Mouse (Mus musculus): ENCODE data around the gene Slc35g1.
A peak's percentile ranks its signal among the peaks of the same experiment; 100 is the strongest.

Slc35g1 gene

DNA sequence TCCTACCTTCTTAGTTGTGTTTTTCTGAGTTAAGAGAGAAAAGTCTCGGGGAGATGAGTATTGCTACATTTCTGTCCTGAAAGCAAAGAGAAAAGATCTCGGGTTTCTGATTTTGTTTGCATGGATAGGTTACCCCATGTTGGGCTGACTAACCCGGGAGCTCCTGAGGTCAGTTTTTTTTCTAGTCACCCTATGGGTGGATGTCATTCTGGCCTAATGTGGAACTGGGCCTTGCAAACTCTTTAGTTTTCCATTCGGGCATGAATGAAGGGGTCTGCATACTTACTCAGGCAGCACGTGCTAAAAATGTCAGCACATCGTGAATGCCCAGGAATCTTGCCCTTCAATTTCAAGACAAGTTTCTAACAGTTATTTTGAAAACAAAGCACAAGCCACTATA is 1.2 kb downstream of the Slc35g1 start:
- no peak for DNase-seq

- no peak for DNase-seq
Measured at GRCm38 (mm10) chr19:38398966-38399365, 3.2 kb downstream of the Slc35g1 start.

GRCm38 (mm10) chr19:38400851-38401250 is 5.1 kb downstream of the Slc35g1 start:
- DNase-seq: no peak

DNA sequence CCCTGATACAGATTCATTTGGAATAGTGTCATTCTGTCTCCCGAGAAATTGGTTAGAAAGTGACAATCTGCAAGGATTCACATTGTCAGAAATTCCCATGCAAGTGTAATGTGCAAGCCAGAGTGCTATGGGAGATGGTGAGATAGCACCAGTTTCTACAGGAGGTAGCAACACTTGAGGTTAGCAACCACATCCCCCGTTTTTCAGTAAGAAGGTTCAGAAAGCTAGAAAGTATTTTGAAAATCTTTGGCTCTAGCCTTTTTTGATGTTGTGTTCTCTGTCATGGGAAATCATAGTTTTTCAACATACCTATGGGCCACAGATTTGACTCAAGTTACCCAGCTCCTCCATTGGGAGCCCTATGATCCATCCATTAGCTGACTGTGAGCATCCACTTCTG is 5.6 kb downstream of the Slc35g1 start:
- DNase-seq: no peak

DNA sequence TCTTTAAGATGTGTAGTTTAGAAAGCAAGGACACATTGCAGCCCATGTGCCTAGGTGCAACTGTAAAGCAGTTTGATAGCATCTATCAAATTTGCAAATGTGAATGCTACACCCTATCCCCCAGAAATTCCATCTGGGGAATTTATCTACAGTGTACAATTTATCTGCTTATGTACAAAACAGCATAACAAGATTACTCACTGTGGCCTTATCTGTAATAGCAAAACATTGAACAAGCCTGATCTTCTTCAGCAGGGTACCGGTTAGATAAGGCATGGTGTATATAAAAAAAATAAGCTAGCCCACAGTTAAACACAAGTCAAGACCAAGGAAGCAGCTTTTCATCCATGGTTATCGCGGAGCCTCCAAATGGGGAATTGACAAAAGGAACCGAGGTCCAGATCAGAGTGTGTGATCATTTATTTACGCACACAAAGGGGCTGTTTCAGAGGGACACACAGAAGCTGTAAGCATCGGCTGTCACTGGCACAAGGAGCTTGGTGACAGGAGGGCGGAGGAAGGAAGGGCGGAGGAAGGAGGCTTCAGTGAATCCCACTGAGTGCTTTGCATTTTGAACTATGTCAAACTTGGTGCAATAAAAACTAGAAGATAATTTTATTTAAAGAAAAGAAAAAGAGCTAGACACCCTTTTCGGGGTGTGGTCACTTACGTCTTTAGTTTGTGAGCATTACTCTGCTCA is 14.7 kb downstream of the Slc35g1 start:
- no peak for DNase-seq

- DNase-seq: no peak
Measured at GRCm38 (mm10) chr19:38413861-38414260, 18.1 kb downstream of the Slc35g1 start.

- DNase-seq: no peak
Measured at GRCm38 (mm10) chr19:38418819-38419423, 23.1 kb downstream of the Slc35g1 start.

GRCm38 (mm10) chr19:38420751-38421295 is 25.0 kb downstream of the Slc35g1 start:
- peak in 1 of 2 experiments; percentile 13 for DNase-seq

DNA sequence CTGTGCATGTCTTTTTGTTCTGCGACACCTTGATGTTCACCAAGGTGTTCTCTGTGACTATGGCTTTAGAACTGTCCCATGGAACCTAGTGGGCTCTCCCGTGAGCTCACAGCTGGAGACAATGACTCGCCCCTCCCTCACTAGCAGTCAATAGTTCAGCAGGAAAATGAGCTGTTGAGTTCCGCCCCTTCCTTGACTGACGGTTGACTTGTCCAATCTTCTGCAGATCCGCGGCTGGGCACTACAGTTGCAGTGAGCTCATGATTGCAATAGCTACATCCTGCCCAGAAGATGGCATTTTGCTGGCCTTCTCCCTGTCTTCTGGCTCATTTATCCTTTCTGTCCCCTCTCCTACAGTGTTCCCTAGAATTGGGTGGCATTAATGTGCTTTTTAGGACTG is 25.7 kb downstream of the Slc35g1 start:
- no peak for DNase-seq

GRCm38 (mm10) chr19:38422926-38423325 is 27.1 kb downstream of the Slc35g1 start:
- DNase-seq: peak in 1 of 2 experiments; percentile 33

DNA sequence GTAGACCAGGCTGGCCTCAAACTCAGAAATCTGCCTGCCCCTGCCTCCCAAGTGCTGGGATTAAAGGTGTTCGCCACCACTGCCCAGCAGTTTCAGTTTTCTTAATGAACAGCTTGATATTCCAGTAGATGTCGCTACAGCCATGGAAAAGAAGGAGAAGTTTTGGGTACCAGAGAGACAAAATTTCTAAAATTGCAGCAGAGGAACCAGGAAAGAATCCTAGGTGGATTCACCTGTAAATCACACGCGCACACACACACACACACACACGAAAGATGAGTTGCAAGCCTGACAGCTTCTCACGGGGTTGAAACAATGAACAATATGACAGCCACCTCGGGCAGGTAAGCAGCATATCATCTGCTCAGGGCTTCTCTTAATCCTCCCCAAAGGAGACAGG is 28.1 kb downstream of the Slc35g1 start:
- peak in 1 of 2 experiments; percentile 27 for DNase-seq

- DNase-seq: no peak
Measured at GRCm38 (mm10) chr19:38424581-38424980, 28.8 kb downstream of the Slc35g1 start.

- DNase-seq: peak; percentile 40 to 46
Measured at GRCm38 (mm10) chr19:38429269-38429668, 33.5 kb downstream of the Slc35g1 start.

- no peak for DNase-seq
Measured at GRCm38 (mm10) chr19:38430475-38430874, 34.7 kb downstream of the Slc35g1 start.

DNA sequence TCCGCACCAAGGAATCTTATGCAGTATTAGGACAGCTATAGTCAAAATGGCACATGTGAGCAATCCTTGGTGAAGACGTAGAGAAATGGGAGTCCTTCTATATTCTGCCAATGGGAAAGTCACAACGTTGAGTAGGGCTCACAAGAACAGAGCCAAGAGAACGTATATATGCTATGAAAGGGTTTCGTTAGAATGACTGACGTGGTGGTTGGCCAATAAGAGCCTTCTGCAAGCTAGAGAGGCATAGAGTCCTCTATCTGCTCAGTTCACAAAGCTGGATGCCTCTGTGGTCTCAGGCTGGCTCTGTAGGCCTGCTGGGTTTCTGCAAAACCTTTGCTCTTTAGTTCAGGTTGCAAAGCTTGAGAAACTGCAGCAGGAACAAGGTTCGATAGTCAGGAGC is 35.5 kb downstream of the Slc35g1 start:
- DNase-seq: no peak

DNA sequence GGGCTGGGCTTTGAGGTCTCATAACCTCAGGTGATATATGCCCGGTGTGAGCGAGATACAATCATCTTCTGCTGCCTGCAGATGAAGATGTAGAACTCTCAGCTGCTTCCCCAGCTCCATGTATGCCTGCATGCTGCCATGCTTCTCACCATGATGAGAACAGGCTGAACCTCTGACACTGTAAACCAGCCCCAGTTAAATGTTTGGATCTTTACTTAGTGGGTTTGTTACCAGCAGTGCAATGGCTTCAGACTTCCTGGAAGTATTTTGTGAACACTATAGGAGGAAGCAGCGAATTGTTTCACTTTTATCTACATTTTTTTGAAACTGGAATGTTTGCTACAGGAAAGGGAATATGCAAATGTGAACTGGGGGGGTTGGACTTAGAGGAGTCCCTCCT is 36.2 kb downstream of the Slc35g1 start:
- no peak for DNase-seq

DNA sequence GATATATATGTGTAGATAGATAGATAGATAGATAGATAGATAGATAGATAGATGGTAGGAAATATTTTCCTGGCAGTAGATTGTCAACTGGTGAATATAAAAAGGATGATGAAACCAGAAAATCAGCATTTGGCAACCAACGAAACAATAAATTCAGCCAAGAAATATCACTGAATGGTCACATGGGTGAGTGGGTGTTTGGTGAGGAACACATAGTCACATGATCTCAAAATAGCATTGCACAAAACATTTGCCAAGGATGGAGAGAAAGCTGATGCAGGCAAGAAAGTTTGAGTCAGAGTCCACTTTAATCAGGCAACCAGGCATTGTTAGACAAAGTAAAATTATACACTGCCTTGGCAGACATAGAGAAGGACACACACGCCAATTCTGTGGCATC is 37.6 kb downstream of the Slc35g1 start:
- DNase-seq: no peak

DNA sequence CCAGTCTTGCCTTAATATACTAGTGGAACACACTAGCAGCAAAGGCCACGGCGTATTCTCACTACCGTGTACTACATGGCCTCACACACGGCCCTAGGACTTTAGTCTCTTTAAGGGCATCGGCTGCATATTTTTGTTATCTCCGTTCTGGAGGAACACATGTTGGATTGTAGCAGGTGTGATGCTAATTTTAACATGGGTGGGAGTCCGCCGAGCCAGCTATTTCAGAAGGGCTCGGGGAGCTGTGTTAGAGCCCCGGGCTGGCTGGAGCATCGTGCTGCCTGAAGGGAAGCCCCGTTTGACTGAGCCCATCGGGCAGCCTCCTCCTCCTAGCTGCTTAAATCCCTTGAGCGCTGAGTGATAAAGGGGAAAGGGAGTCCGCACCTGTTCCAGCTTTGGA is 39.4 kb downstream of the Slc35g1 start:
- DNase-seq: no peak

DNA sequence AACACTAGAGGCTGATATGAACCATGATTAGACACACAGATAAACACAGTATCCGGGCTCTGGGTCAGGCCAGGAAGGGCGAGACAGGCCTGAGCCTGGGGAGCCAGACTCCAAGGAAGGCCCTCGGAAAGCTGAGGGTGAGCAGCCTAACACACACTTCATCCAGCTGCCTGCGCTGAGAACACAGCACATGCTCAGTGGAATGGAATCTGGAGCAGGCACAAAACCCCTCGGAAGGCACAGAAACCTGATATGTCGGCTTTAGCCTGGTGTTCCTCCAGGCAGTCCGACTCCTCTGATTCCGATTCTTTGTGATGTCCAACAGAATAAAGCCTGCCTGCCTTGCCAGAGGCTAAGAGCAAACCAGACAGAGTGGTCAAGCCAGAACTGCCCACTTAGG is 46.1 kb downstream of the Slc35g1 start:
- no peak for DNase-seq

GRCm38 (mm10) chr19:38445758-38446157 is 50.0 kb downstream of the Slc35g1 start:
- no peak for DNase-seq
